Mouse (Mus musculus) liver, postnatal 0 days (tissue): ENCODE data around the gene Panx2.

Experiments used
- CTCF ChIP-seq: sonication (generic); IDR thresholded peaks from 2 replicates; pipeline ENCODE4 v1.5.1; 2016; ENCODE audit warnings: antibody characterized with exemption, low read depth
- EP300 ChIP-seq: IDR thresholded peaks from 2 replicates; pipeline ENCODE4 v1.6.1; 2016; ENCODE audit warnings: antibody characterized with exemption, low read depth, mild to moderate bottlenecking

DNA sequence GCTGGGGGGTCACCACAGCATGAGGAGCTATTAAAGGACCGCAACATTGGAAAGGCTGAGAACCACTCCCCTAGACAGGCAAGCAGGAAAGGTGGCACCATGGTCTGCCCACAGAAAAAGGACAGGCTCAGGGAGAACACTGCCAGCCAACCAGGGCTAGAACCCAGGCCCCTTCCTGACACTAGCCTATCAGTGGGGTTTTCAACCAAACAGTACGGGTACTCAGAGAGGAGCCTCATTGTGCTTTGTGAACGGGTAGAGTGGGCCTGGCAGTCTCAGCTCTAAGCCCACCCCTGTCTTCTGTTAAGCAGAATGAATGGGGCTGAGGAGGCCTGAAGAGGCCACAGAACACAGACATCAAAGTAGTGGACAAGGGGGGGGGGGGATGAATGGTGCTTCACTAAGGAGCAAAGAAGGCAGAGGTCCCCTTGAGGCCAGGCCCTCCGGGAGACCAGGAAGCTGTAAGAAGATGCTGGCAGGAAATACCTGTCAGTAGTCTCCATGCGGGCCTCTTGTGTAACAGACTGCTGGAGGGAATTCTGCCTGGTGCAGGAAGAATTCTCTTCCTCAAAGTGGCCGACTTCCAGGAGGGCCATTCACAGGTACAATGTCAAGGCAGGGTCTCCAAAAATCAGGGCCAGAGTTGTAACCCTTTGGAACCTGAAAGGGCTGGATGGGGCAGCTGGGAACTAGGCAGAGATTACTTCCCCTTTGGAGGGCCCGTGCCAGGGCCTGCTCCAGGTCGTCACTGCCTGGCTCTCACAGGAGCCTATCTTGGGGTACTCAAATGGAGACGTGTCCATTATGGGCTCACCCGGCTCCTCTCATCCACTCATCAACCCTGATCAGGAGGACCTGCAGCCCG lies 15.3 kb downstream of the Panx2 start, which contains the start of gene Trabd:
- no peak for TF ChIP-seq CTCF
- no peak for TF ChIP-seq EP300
